ENCODE assay signal across 8 mouse cellular contexts in the genomic region with DNA sequence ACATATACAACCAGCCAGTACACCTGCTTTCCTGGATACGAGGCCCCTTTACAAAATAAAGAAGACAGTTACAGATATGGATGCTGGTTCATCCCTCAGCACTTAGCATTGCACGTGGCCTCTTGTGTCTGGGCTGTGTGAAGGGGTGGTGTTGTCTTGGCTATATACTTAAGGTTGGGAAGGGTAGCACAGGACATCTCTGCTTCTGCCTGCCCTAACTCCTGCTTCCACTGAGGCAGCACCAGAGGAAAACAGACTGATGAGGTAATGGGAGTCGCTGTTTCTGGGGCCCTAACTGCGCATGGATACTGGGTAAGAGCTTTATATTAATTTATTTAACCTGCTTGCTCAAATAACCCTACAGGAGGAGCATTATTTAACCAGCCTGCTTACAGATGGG.
"Had no signal": no experiment of that assay in that cellular context is flagged by ENCODE, and none has a peak within 500 bp of the region (broad histone marks: within the 10 kb centered on the region; RNA-seq: fewer than 3 reads in every experiment).

No protein-coding gene starts in this region.

- H3K9me3 ChIP-seq: midbrain, embryonic 10.5 days; midbrain, embryonic 12.5 days; neural tube, embryonic 13.5 days; neural tube, embryonic 15.5 days had no signal

- H3K4me1 ChIP-seq: midbrain, embryonic 10.5 days; midbrain, embryonic 12.5 days; neural tube, embryonic 13.5 days; neural tube, embryonic 15.5 days had no signal

- H3K9ac ChIP-seq: lung, embryonic 14.5 days; midbrain, embryonic 12.5 days; neural tube, embryonic 13.5 days; neural tube, embryonic 15.5 days had no signal

- H3K4me2 ChIP-seq: lung, embryonic 14.5 days; midbrain, embryonic 12.5 days; neural tube, embryonic 13.5 days; neural tube, embryonic 15.5 days had no signal

- H3K36me3 ChIP-seq: midbrain, embryonic 10.5 days; midbrain, embryonic 12.5 days; neural tube, embryonic 13.5 days; neural tube, embryonic 15.5 days had no signal

- DNase-seq: right cerebral cortex, postnatal 25 days had no signal

- H3K27ac ChIP-seq: midbrain, embryonic 10.5 days; midbrain, embryonic 12.5 days; neural tube, embryonic 13.5 days; neural tube, embryonic 15.5 days had no signal

- H3K27me3 ChIP-seq: midbrain, embryonic 12.5 days; neural tube, embryonic 13.5 days; neural tube, embryonic 15.5 days had no signal

- H3K4me3 ChIP-seq: midbrain, embryonic 10.5 days; midbrain, embryonic 12.5 days; myocyte; neural tube, embryonic 13.5 days; neural tube, embryonic 15.5 days had no signal

- ATAC-seq: midbrain, embryonic 16.5 days had no signal
